Mouse (Mus musculus) heart, postnatal 25 days (tissue): ENCODE measurements around the gene Sdc1. TPM values are rescaled to one million over a fixed set of nuclear protein-coding genes. Genes with fewer than 3 reads are reported as not detected.

ENCODE experiments used
- DNase-seq: peaks from one replicate; pipeline ENCODE4 v3.0.0; 2022; ENCODE audit warnings: low spot score
- intact Hi-C: fragments of 180-260 bp; cut with DNase I; formaldehyde crosslinking; loops from one replicate; pipeline ENCODE4 v1.15.1; 2025
- total RNA-seq, 2 experiments: library from RNA; stranded (reverse); gene quantifications; 2 replicates each; pipeline ENCODE4 v1.2.3; 2021

Gene Sdc1
- total RNA-seq, 2 experiments from 2014 or later = 7.2 TPM

- peak; percentile 53 for DNase-seq
- intact Hi-C loops = no loop called here
Measured at GRCm38 (mm10) chr12:8817467-8818232, 46.5 kb downstream of the Sdc1 start.

- DNase-seq = no peak
- intact Hi-C loops = no loop called here
Measured at GRCm38 (mm10) chr12:8818233-8818672, 47.1 kb downstream of the Sdc1 start.

- DNase-seq = no peak
Measured at GRCm38 (mm10) chr12:8824995-8825703, 54.0 kb downstream of the Sdc1 start.

GRCm38 (mm10) chr12:8827014-8827715 lies 56.0 kb downstream of the Sdc1 start:
- intact Hi-C loops = no loop called here
- no peak for DNase-seq

More at GRCm38 (mm10) chr12:8824995-8825703, 54.0 kb downstream of the Sdc1 start:
- intact Hi-C loops = no loop called here

GRCm38 (mm10) chr12:8829032-8829660 lies 58.0 kb downstream of the Sdc1 start:
- intact Hi-C loops = no loop called here
- no peak for DNase-seq

- intact Hi-C loops = no loop called here
- DNase-seq = no peak
Measured at GRCm38 (mm10) chr12:8829661-8830040, 58.5 kb downstream of the Sdc1 start.

GRCm38 (mm10) chr12:8830967-8831635 lies 60.0 kb downstream of the Sdc1 start:
- no peak for DNase-seq
- intact Hi-C loops = no loop called here

- intact Hi-C loops = no loop called here
- no peak for DNase-seq
Measured at GRCm38 (mm10) chr12:8831710-8832109, 60.6 kb downstream of the Sdc1 start.

- intact Hi-C loops = no loop called here
- DNase-seq = no peak
Measured at GRCm38 (mm10) chr12:8840782-8841325, 69.7 kb downstream of the Sdc1 start.

- DNase-seq = no peak
- intact Hi-C loops = no loop called here
Measured at GRCm38 (mm10) chr12:8842725-8843124, 71.6 kb downstream of the Sdc1 start.

Other genes with a start within 250 kb of the Sdc1 start
- gene Slc7a15, start 172.3 kb upstream of the Sdc1 start, total RNA-seq = not detected
- 100 to 1,000 TPM; 129 to 131 TPM for gene Pum2, start 97.2 kb upstream of the Sdc1 start, total RNA-seq
- gene Laptm4a, start 150.3 kb downstream of the Sdc1 start, total RNA-seq = 100 to 1,000 TPM; 332 to 350 TPM
- gene Matn3, start 176.6 kb downstream of the Sdc1 start, total RNA-seq = not detected
- 10 to 100 TPM; 12.6 to 12.9 TPM for gene Wdr35, start 202.6 kb downstream of the Sdc1 start, total RNA-seq